Mouse (Mus musculus) CD4-positive helper T cell, adult 2 months (primary cell): ENCODE measurements around the gene Cd164.
A peak's percentile ranks its signal among the peaks of the same experiment; 100 is the strongest.

ENCODE experiments used
- DNase-seq: peaks from one replicate; pipeline ENCODE4 v3.0.0-alpha.2; 2012; ENCODE audit warnings: low read depth, missing footprints, low spot score

Cd164 gene

GRCm38 (mm10) chr10:41500941-41501340 lies 18.3 kb upstream of the Cd164 start:
- DNase-seq, result no peak

GRCm38 (mm10) chr10:41504996-41505395 lies 14.2 kb upstream of the Cd164 start:
- DNase-seq, result no peak

- DNase-seq, result peak; percentile 75
Measured at GRCm38 (mm10) chr10:41505446-41505845, 13.8 kb upstream of the Cd164 start.

GRCm38 (mm10) chr10:41509160-41509559 lies 10.1 kb upstream of the Cd164 start:
- peak; percentile 29 for DNase-seq

GRCm38 (mm10) chr10:41514301-41514700 lies 4.9 kb upstream of the Cd164 start:
- no peak for DNase-seq

GRCm38 (mm10) chr10:41514921-41515320 lies 4.3 kb upstream of the Cd164 start:
- DNase-seq, result no peak

- DNase-seq, result peak; percentile 92
Measured at GRCm38 (mm10) chr10:41518508-41518980, 670 bp upstream of the Cd164 start.

GRCm38 (mm10) chr10:41519640-41520409 lies 611 bp downstream of the Cd164 start:
- DNase-seq, result peak; percentile 81

GRCm38 (mm10) chr10:41520410-41520673 lies 1.1 kb downstream of the Cd164 start:
- DNase-seq, result no peak

- DNase-seq, result no peak
Measured at GRCm38 (mm10) chr10:41523386-41523785, 4.2 kb downstream of the Cd164 start.

GRCm38 (mm10) chr10:41525696-41526095 lies 6.5 kb downstream of the Cd164 start:
- DNase-seq, result no peak

- DNase-seq, result peak; percentile 71
Measured at GRCm38 (mm10) chr10:41529972-41530371, 10.8 kb downstream of the Cd164 start.

- DNase-seq, result no peak
Measured at GRCm38 (mm10) chr10:41535991-41536390, 16.8 kb downstream of the Cd164 start.

GRCm38 (mm10) chr10:41536714-41537113 lies 17.5 kb downstream of the Cd164 start:
- DNase-seq, result no peak

GRCm38 (mm10) chr10:41537226-41537982 lies 18.2 kb downstream of the Cd164 start:
- DNase-seq, result no peak

GRCm38 (mm10) chr10:41537983-41538330 lies 18.7 kb downstream of the Cd164 start:
- no peak for DNase-seq

GRCm38 (mm10) chr10:41538986-41539385 lies 19.8 kb downstream of the Cd164 start:
- DNase-seq, result no peak

GRCm38 (mm10) chr10:41542057-41542456 lies 22.8 kb downstream of the Cd164 start:
- no peak for DNase-seq

GRCm38 (mm10) chr10:41543439-41543838 lies 24.2 kb downstream of the Cd164 start:
- DNase-seq, result no peak

- DNase-seq, result no peak
Measured at GRCm38 (mm10) chr10:41543844-41544243, 24.6 kb downstream of the Cd164 start.

GRCm38 (mm10) chr10:41544481-41545190 lies 25.4 kb downstream of the Cd164 start:
- no peak for DNase-seq

GRCm38 (mm10) chr10:41545224-41545755 lies 26.1 kb downstream of the Cd164 start:
- DNase-seq, result no peak
